Mouse (Mus musculus) heart, postnatal 0 days (tissue): ENCODE measurements at regions not wholly inside any gene's neighbourhood (a gene's known extent, or its start where the extent isn't known, plus 50 kb on each side); places are given as distances from the start of the nearest gene placed in this dataset.

Experiments
- ATAC-seq: fragments of 200-750 bp; cut with Nextera tagmentation; 2 replicates; pipeline ENCODE4 v1.8.0; 2017; ENCODE audit warnings: low read depth, moderate number of reproducible peaks, moderate library complexity; ENCODE audit not compliant: insufficient read depth
- DNase-seq: peaks from one replicate; pipeline ENCODE4 v3.0.0-alpha.2; 2016; ENCODE audit warnings: low spot score
- H3K27ac ChIP-seq: fragments of 300-500 bp; sonication (generic); 2 replicates; pipeline ENCODE4 v1.5.1; 2014; ENCODE audit warnings: low read depth, mild to moderate bottlenecking
- H3K27me3 ChIP-seq: fragments of 300-500 bp; sonication (generic); 2 replicates; pipeline ENCODE4 v1.6.1; 2014; ENCODE audit warnings: low read length, mixed read lengths; ENCODE audit not compliant: control insufficient read depth, insufficient read depth
- H3K36me3 ChIP-seq: fragments of 300-500 bp; sonication (generic); replicated peaks from 2 replicates; pipeline ENCODE4 v1.6.1; 2014; ENCODE audit warnings: low read length, mixed read lengths; ENCODE audit not compliant: control insufficient read depth, insufficient read depth
- H3K4me1 ChIP-seq: fragments of 300-500 bp; sonication (generic); 2 replicates; pipeline ENCODE4 v1.6.1; 2014; ENCODE audit warnings: antibody characterized with exemption; ENCODE audit not compliant: control insufficient read depth, insufficient read depth
- H3K4me2 ChIP-seq: fragments of 300-500 bp; sonication (generic); 2 replicates; pipeline ENCODE4 v1.6.1; 2014; ENCODE audit warnings: low read depth, mild to moderate bottlenecking, low read length, moderate library complexity
- H3K4me3 ChIP-seq: fragments of 300-500 bp; sonication (generic); 2 replicates; pipeline ENCODE4 v1.5.1; 2014; ENCODE audit warnings: low read depth, low read length
- H3K9ac ChIP-seq: fragments of 300-500 bp; sonication (generic); replicated peaks from 2 replicates; pipeline ENCODE4 v1.6.1; 2014; ENCODE audit warnings: low read depth, low read length, mixed read lengths
- H3K9me3 ChIP-seq: fragments of 300-500 bp; sonication (generic); replicated peaks from 2 replicates; pipeline ENCODE4 v1.6.1; 2016; ENCODE audit warnings: low read length; ENCODE audit not compliant: control insufficient read depth
- CTCF ChIP-seq: IDR thresholded peaks from 2 replicates; pipeline ENCODE4 v1.5.1; 2016; ENCODE audit warnings: antibody characterized with exemption, control low read depth, low read depth
- EP300 ChIP-seq: IDR thresholded peaks from 2 replicates; pipeline ENCODE4 v1.6.1; 2016; ENCODE audit warnings: antibody characterized with exemption, low read depth
- WGBS: fragments of 180-500 bp; shearing (Covaris S2); extraction: QIAGEN DNeasy Blood & Tissue Kit; methylation state at CpG from one replicate; pipeline ENCODE4 v1.1.7; 2014; 5-methylcytosine and 5-hydroxymethylcytosine counted together

DNA sequence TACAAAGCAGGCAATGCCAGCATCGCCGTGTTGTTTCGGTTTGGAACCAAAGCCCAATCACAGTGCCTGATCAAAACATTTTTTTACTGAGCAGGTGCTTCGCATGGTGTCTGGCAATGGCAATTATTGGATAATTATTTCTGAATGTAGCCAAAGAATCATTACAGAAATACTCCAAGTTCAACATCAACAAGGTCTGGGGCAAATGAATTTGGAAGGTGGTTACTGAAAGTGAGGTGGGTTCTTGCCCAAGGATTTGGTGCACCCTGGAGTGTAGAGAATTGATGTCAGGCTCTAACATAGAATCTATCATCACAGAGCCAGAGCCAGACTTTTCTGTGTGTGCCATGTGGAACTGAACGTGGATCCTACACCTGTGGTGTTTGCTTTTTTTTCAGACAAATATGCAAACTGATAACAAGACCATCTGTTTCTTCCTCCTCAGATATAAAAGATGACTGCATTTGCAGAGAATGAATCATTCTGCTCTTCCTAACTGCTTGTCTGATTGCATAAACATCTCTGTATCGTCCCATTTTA, 2240.9 kb upstream of the Gm7489 start:
- no peak overlapping the region for H3K4me2 ChIP-seq
- H3K4me1 ChIP-seq, result no peaks in the 10 kb centered on the region
- ATAC-seq (no peak), DNase-seq (no peak)
- H3K4me3 ChIP-seq, result no peak overlapping the region
- WGBS, result 75% methylated on average over 6 of the region's 6 CpGs
- no peaks in the 10 kb centered on the region for H3K36me3 ChIP-seq
- H3K27me3 ChIP-seq, result no peaks in the 10 kb centered on the region
- TF ChIP-seq EP300 (no peak), CTCF (no peak)
- no peak overlapping the region for H3K9ac ChIP-seq
- H3K27ac ChIP-seq, result no peak overlapping the region
- no peaks in the 10 kb centered on the region for H3K9me3 ChIP-seq

DNA sequence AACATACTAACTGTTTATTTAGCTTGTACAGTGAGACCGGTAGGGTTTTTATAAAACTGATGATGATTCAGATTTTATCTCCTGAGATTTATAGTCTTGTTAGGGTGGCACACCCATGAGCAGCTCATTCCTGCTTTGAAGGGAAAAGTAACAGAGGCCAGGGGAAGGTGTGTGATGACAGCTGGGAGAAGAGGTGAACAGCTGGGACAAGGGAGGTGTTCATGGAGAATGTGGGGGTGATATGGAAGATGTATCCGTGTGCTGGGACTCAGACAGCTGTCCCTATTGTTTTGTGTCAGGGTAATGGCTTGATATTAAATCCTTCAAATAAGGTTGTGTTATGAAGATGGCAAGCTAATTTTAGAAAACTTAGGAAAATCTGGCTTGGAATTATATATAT, 2238.4 kb upstream of the Gm7489 start:
- no peaks in the 10 kb centered on the region for H3K27me3 ChIP-seq
- DNase-seq (no peak), ATAC-seq (no peak)
- no peaks in the 10 kb centered on the region for H3K36me3 ChIP-seq
- no peak overlapping the region for H3K4me2 ChIP-seq
- H3K4me3 ChIP-seq, result no peak overlapping the region
- 52% methylated on average over 2 of the region's 2 CpGs for WGBS
- TF ChIP-seq EP300 (no peak), CTCF (no peak)
- H3K4me1 ChIP-seq, result no peaks in the 10 kb centered on the region
- no peak overlapping the region for H3K27ac ChIP-seq
- H3K9me3 ChIP-seq, result no peaks in the 10 kb centered on the region
- H3K9ac ChIP-seq, result no peak overlapping the region

DNA sequence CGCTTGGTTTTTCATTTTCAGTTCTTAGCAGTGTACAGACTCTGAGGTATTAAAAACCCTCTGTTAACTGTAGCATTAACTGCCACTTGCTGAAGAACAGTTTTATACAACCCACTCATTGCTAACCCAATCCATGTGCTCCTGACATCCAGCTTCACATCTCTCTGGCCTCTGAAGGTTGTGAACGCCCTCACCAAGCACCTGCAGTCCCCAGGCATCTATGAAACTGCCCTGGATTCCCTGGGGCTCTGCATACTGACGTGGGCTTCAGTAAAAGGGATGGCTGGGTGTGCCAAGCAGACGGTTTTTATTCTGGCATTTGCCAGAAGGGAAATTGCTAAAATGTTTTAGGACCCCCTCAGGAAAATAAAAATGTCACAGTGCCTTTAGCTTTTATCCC, 2232.2 kb upstream of the Gm7489 start:
- WGBS, result 52% methylated on average over 4 of the region's 4 CpGs

DNA sequence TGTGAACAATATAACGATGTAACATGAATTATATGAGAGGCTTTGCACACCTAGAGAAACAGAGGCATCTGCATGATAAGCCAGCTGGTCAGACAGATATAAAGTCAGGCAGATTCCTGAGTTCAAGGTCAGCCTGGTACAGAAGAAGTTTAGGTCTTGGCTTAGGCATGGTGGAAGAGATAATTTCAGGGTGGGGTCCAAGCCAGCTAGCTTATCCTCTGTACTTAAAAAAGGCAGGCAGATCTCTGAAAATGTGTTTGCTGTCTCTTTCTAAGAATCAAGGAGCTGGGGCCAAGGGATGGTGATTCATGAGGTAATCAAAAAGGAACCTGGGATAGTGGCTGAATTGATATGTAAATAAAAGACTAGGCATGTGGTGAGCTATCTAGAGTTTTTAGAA, 2227.1 kb upstream of the Gm7489 start:
- no peak for DNase-seq
- WGBS, result 80% methylated on average over 1 of the region's 1 CpGs
- ATAC-seq, result no peak
- Histone ChIP-seq H3K4me3 (no peak overlapping the region), H3K27me3 (no peaks in the 10 kb centered on the region), H3K4me1 (no peaks in the 10 kb centered on the region), H3K9ac (no peak overlapping the region), H3K36me3 (no peaks in the 10 kb centered on the region), H3K4me2 (no peak overlapping the region), H3K9me3 (peaks cover 8% of the 10 kb centered on the region), H3K27ac (no peak overlapping the region)
- TF ChIP-seq EP300 (no peak), CTCF (no peak)

More for the DNA sequence above, 2232.2 kb upstream of the Gm7489 start:
- Histone ChIP-seq H3K36me3 (no peaks in the 10 kb centered on the region), H3K4me1 (no peaks in the 10 kb centered on the region), H3K27me3 (no peaks in the 10 kb centered on the region), H3K9me3 (peaks cover 5% of the 10 kb centered on the region), H3K27ac (no peak overlapping the region), H3K4me3 (no peak overlapping the region), H3K4me2 (no peak overlapping the region), H3K9ac (no peak overlapping the region)
- DNase-seq, result no peak
- TF ChIP-seq EP300 (no peak), CTCF (no peak)
- ATAC-seq, result no peak

DNA sequence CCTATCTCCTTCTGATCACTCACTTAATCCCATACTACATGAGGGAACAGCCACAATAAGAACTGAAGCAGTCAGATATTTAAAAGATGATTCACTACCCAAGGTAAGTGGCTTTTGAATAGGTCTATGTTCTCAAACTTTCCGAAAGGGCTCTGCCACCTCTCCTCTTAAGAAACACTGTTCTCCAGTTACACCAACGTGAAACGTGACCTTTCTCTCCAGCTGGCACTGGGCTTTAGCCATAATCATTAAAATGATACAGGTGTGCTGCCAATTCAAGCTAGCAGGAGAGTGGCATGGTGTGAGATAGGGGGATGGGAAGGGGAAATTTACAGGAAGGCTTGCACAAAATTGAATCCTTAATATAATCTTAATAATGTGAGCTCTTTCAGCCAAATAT, 2216.4 kb upstream of the Gm7489 start:
- Histone ChIP-seq H3K27ac (no peak overlapping the region), H3K4me2 (no peak overlapping the region), H3K9me3 (no peaks in the 10 kb centered on the region), H3K4me3 (no peak overlapping the region), H3K27me3 (no peaks in the 10 kb centered on the region), H3K4me1 (no peaks in the 10 kb centered on the region), H3K9ac (no peak overlapping the region), H3K36me3 (no peaks in the 10 kb centered on the region)
- TF ChIP-seq CTCF (no peak), EP300 (no peak)
- 66% methylated on average over 3 of the region's 3 CpGs for WGBS
- no peak for DNase-seq
- no peak for ATAC-seq

DNA sequence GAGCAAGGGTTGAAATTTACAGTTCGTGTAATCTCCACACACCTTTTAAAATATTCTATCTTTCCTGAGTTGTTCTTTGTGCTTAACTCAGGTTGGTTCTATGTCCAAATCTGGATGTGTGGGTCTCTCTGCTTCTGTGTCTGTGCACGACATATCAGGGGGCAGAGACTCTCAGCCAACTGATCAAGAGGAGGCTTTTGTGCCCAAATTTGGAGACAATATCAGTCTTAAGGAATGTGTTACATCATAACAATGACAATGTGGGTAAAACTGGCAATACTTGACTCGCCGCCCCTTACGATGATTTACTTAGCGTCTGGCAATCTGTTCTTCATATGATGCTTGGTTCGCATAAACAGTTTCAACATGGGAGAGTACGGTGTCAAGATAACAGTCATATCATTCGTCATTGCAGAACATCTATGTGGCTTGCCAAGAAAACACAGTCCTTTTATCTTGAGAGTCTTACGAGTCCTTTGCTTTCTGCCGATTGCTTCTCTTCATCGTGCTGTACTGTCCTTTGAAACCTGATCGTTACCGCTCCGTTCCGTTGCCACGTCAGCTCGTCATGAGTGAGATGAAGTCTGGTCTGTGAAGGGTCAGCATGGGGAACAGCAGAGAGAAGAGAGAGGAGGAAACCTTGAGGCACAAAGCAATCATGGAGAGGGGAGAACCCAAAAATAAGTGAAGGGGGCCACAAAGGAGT, 2212.9 kb upstream of the Gm7489 start:
- no peak overlapping the region for H3K27ac ChIP-seq
- WGBS, result 42% methylated on average over 18 of the region's 18 CpGs

More for the DNA sequence above, 2212.9 kb upstream of the Gm7489 start:
- no peak for TF ChIP-seq EP300
- no peaks in the 10 kb centered on the region for H3K27me3 ChIP-seq
- no peaks in the 10 kb centered on the region for H3K4me1 ChIP-seq
- no peak overlapping the region for H3K9ac ChIP-seq
- H3K4me3 ChIP-seq, result peak overlapping the region; percentile 14
- H3K4me2 ChIP-seq, result peak overlapping the region; percentile 51
- no peaks in the 10 kb centered on the region for H3K9me3 ChIP-seq
- H3K36me3 ChIP-seq, result no peaks in the 10 kb centered on the region
- ATAC-seq (no peak; the same call in 1 of the 2 replicates), DNase-seq (peak; percentile 21)
